Mouse (Mus musculus) limb, embryonic 14.5 days (tissue): ENCODE measurements around the gene Prpf40a. TPM values are rescaled to one million over a fixed set of nuclear protein-coding genes. Genes with fewer than 3 reads are reported as not detected.

ENCODE experiments used
- ATAC-seq: fragments of 200-750 bp; cut with Nextera tagmentation; 2 replicates; pipeline ENCODE4 v1.8.0; 2017; ENCODE audit warnings: low read depth, moderate number of reproducible peaks, moderate TSS enrichment; ENCODE audit not compliant: low FRiP score
- DNase-seq: peaks from one replicate; pipeline ENCODE4 v3.0.0-alpha.2; 2015; ENCODE audit warnings: low spot score
- H3K27ac ChIP-seq: fragments of 300-500 bp; sonication (generic); replicated peaks from 2 replicates; pipeline ENCODE4 v1.5.1; 2014; ENCODE audit warnings: low read depth, mild to moderate bottlenecking, low read length, moderate library complexity, mixed read lengths
- H3K27me3 ChIP-seq: fragments of 300-500 bp; sonication (generic); 2 replicates; pipeline ENCODE4 v1.6.1; 2014; ENCODE audit warnings: low read length, mixed read lengths; ENCODE audit not compliant: control insufficient read depth, insufficient read depth
- H3K36me3 ChIP-seq: fragments of 300-500 bp; sonication (generic); 2 replicates; pipeline ENCODE4 v1.6.1; 2014; ENCODE audit warnings: mild to moderate bottlenecking, low read length, moderate library complexity, mixed read lengths; ENCODE audit not compliant: control insufficient read depth, insufficient read depth
- H3K4me1 ChIP-seq: fragments of 300-500 bp; sonication (generic); 2 replicates; pipeline ENCODE4 v1.6.1; 2014; ENCODE audit warnings: antibody characterized with exemption, low read length, mixed read lengths; ENCODE audit not compliant: control insufficient read depth, insufficient read depth
- H3K4me2 ChIP-seq: fragments of 300-500 bp; sonication (generic); replicated peaks from 2 replicates; pipeline ENCODE4 v1.6.1; 2014; ENCODE audit warnings: low read depth, mild to moderate bottlenecking, low read length, moderate library complexity; ENCODE audit not compliant: severe bottlenecking
- H3K4me3 ChIP-seq: fragments of 300-500 bp; sonication (generic); replicated peaks from 2 replicates; pipeline ENCODE4 v1.5.1; 2014; ENCODE audit warnings: low read length
- H3K9ac ChIP-seq: fragments of 300-500 bp; sonication (generic); 2 replicates; pipeline ENCODE4 v1.6.1; 2014; ENCODE audit warnings: mild to moderate bottlenecking, low read depth, low read length, moderate library complexity; ENCODE audit not compliant: severe bottlenecking
- H3K9me3 ChIP-seq: fragments of 300-500 bp; sonication (generic); 2 replicates; pipeline ENCODE4 v1.6.1; 2016; ENCODE audit warnings: low read length; ENCODE audit not compliant: control insufficient read depth
- POLR2A ChIP-seq: fragments of 200-500 bp; IDR thresholded peaks from 2 replicates; pipeline ENCODE4 v1.8.0; 2012; ENCODE audit warnings: inconsistent platforms, mild to moderate bottlenecking, moderate library complexity, borderline replicate concordance; ENCODE audit not compliant: insufficient read depth, insufficient read length; ENCODE audit errors: extremely low read depth
- WGBS: fragments of 180-500 bp; shearing (Covaris S2); extraction: QIAGEN DNeasy Blood & Tissue Kit; methylation state at CpG from one replicate; pipeline ENCODE4 v1.1.7; 2014; 5-methylcytosine and 5-hydroxymethylcytosine counted together
- polyA plus RNA-seq, 2 experiments: library from polyadenylated mRNA; depleted of rRNA in 1 of 2; stranded (reverse) in 1 of 2; unstranded in 1 of 2; fragments of >200 nt; fragmentation: Nextera tagmentation in 1 of 2; extraction: Ambion mirVana in 1 of 2; gene quantifications; 2 replicates each; pipeline versions ENCODE4 v1.2.1 to v1.2.3; 2012 to 2014

The Prpf40a gene
- polyA plus RNA-seq, 2 experiments = 29.8 to 150 TPM

- H3K4me3 ChIP-seq = no peak overlapping the region
- no peaks in the 10 kb centered on the region for H3K9me3 ChIP-seq
- TF ChIP-seq POLR2A = no peak
- no peaks in the 10 kb centered on the region for H3K27me3 ChIP-seq
- H3K4me1 ChIP-seq = no peaks in the 10 kb centered on the region
- H3K27ac ChIP-seq = no peak overlapping the region
- no peak overlapping the region for H3K4me2 ChIP-seq
- H3K36me3 ChIP-seq = peaks cover 71% of the 10 kb centered on the region
- DNase-seq (no peak), ATAC-seq (no peak)
- 46% methylated on average over 6 of the region's 6 CpGs for WGBS
- no peak overlapping the region for H3K9ac ChIP-seq
These were observed 62.0 kb downstream of the Prpf40a start for GRCm38 (mm10) chr2:53129070-53129469.

GRCm38 (mm10) chr2:53125998-53126397 lies 65.1 kb downstream of the Prpf40a start:
- DNase-seq (no peak), ATAC-seq (no peak)
- Histone ChIP-seq H3K9me3 (no peaks in the 10 kb centered on the region), H3K9ac (no peak overlapping the region), H3K27me3 (no peaks in the 10 kb centered on the region), H3K4me2 (no peak overlapping the region), H3K36me3 (peaks cover 68% of the 10 kb centered on the region), H3K4me1 (no peaks in the 10 kb centered on the region), H3K27ac (no peak overlapping the region), H3K4me3 (no peak overlapping the region)
- no peak for TF ChIP-seq POLR2A
- 89% methylated on average over 3 of the region's 3 CpGs for WGBS

- no peak overlapping the region for H3K4me3 ChIP-seq
- ATAC-seq (peak; percentile 19; the same call in 1 of the 2 replicates), DNase-seq (peak; percentile 76)
- no peak overlapping the region for H3K9ac ChIP-seq
- no peaks in the 10 kb centered on the region for H3K9me3 ChIP-seq
- no peaks in the 10 kb centered on the region for H3K4me1 ChIP-seq
- peaks cover 62% of the 10 kb centered on the region for H3K36me3 ChIP-seq
- no peak for TF ChIP-seq POLR2A
- H3K4me2 ChIP-seq = no peak overlapping the region
- H3K27ac ChIP-seq = no peak overlapping the region
- no peaks in the 10 kb centered on the region for H3K27me3 ChIP-seq
- WGBS = 70% methylated on average over 5 of the region's 5 CpGs
These were observed 69.3 kb downstream of the Prpf40a start for GRCm38 (mm10) chr2:53121797-53122196.

DNA sequence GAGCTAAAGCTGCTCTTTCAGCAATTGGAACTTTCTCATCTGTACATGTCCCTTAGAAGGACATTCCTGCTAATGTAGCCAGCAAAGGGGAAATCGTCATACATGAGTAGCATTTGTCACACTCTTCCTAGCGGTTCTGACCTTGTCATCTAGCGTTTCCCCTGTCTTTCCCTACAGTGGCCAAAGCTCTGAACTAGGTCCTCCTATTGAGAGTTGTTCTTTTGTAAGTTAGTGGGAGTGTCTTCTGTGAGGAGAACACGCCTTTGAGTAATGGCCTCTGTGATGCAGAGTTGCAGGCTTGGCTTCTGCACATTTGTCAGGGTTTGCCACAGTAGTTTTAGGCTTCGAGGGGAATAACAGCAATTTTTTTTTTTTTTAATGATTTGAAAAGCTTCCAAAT lies 82.5 kb downstream of the Prpf40a start:
- WGBS = 85% methylated on average over 5 of the region's 5 CpGs

GRCm38 (mm10) chr2:53106472-53106871 lies 84.6 kb downstream of the Prpf40a start:
- Histone ChIP-seq H3K4me3 (no peak overlapping the region), H3K4me1 (no peaks in the 10 kb centered on the region), H3K9ac (no peak overlapping the region), H3K27me3 (no peaks in the 10 kb centered on the region), H3K27ac (no peak overlapping the region), H3K9me3 (no peaks in the 10 kb centered on the region), H3K4me2 (no peak overlapping the region), H3K36me3 (peaks cover 76% of the 10 kb centered on the region)
- DNase-seq (no peak), ATAC-seq (no peak)
- no peak for TF ChIP-seq POLR2A
- 93% methylated on average over 8 of the region's 8 CpGs for WGBS

More for the DNA sequence above, 82.5 kb downstream of the Prpf40a start:
- no peak overlapping the region for H3K27ac ChIP-seq
- no peak overlapping the region for H3K4me3 ChIP-seq
- DNase-seq (no peak), ATAC-seq (no peak)
- no peak overlapping the region for H3K4me2 ChIP-seq
- no peaks in the 10 kb centered on the region for H3K4me1 ChIP-seq
- no peaks in the 10 kb centered on the region for H3K9me3 ChIP-seq
- no peak overlapping the region for H3K9ac ChIP-seq
- H3K36me3 ChIP-seq = peaks cover 74% of the 10 kb centered on the region
- TF ChIP-seq POLR2A = no peak
- H3K27me3 ChIP-seq = no peaks in the 10 kb centered on the region

- WGBS = 78% methylated on average over 7 of the region's 7 CpGs
- Histone ChIP-seq H3K4me3 (no peak overlapping the region), H3K27me3 (no peaks in the 10 kb centered on the region), H3K36me3 (peaks cover 74% of the 10 kb centered on the region), H3K4me1 (no peaks in the 10 kb centered on the region), H3K9me3 (no peaks in the 10 kb centered on the region), H3K4me2 (no peak overlapping the region), H3K27ac (no peak overlapping the region), H3K9ac (no peak overlapping the region)
- TF ChIP-seq POLR2A = no peak
- ATAC-seq = no peak
- no peak for DNase-seq
These were observed 85.0 kb downstream of the Prpf40a start for GRCm38 (mm10) chr2:53106056-53106455.
